Mouse (Mus musculus) CH12.LX (cell line): ENCODE results near the gene Lrrc26.

Experiments
- CTCF ChIP-seq, 2 experiments: IDR thresholded peaks in 1 of 2; conservative IDR thresholded peaks in 1 of 2; 2 replicates each; pipeline ENCODE4 v1.5.1; 2011 to 2012; ENCODE audit warnings: low read depth in 2 of 2, low read length in 2 of 2, improper control_type of control experiment in 1 of 2, inconsistent platforms in 1 of 2, mild to moderate bottlenecking in 1 of 2, moderate library complexity in 1 of 2
- HCFC1 ChIP-seq: IDR thresholded peaks from 2 replicates; pipeline ENCODE4 v1.6.1; 2012; ENCODE audit warnings: low read depth, mild to moderate bottlenecking, inconsistent platforms, low read length, improper control_type of control experiment
- MAZ ChIP-seq: IDR thresholded peaks from 2 replicates; pipeline ENCODE4 v1.6.1; 2012; ENCODE audit warnings: low read depth, mild to moderate bottlenecking, inconsistent platforms, low read length, improper control_type of control experiment, moderate library complexity
- NELFE ChIP-seq: IDR thresholded peaks from 2 replicates; pipeline ENCODE4 v1.6.1; 2011; ENCODE audit warnings: low read depth, low read length, improper control_type of control experiment

- TF ChIP-seq HCFC1 (no peak), NELFE (no peak), CTCF (conservative IDR thresholded peaks at IDR 0.05 in 1 of 2, IDR thresholded peaks at IDR 0.05 in 1 of 2; ENCODE audit: low read depth in 2 of 2, low read length in 2 of 2) (no peak), MAZ (no peak)
Measured at GRCm38 (mm10) chr2:25305587-25306359, 16.1 kb downstream of the Lrrc26 start.
